Mouse (Mus musculus) limb, embryonic 14.5 days (tissue): ENCODE results near the gene Ckm. TPM values are rescaled to one million over a fixed set of nuclear protein-coding genes. Genes with fewer than 3 reads are reported as not detected.

Source experiments
- ATAC-seq: fragments of 200-750 bp; cut with Nextera tagmentation; 2 replicates; pipeline ENCODE4 v1.8.0; 2017; ENCODE audit warnings: low read depth, moderate number of reproducible peaks, moderate TSS enrichment; ENCODE audit not compliant: low FRiP score
- DNase-seq: peaks from one replicate; pipeline ENCODE4 v3.0.0-alpha.2; 2015; ENCODE audit warnings: low spot score
- H3K27ac ChIP-seq: fragments of 300-500 bp; sonication (generic); replicated peaks from 2 replicates; pipeline ENCODE4 v1.5.1; 2014; ENCODE audit warnings: low read depth, mild to moderate bottlenecking, low read length, moderate library complexity, mixed read lengths
- H3K27me3 ChIP-seq: fragments of 300-500 bp; sonication (generic); 2 replicates; pipeline ENCODE4 v1.6.1; 2014; ENCODE audit warnings: low read length, mixed read lengths; ENCODE audit not compliant: control insufficient read depth, insufficient read depth
- H3K36me3 ChIP-seq: fragments of 300-500 bp; sonication (generic); 2 replicates; pipeline ENCODE4 v1.6.1; 2014; ENCODE audit warnings: mild to moderate bottlenecking, low read length, moderate library complexity, mixed read lengths; ENCODE audit not compliant: control insufficient read depth, insufficient read depth
- H3K4me1 ChIP-seq: fragments of 300-500 bp; sonication (generic); 2 replicates; pipeline ENCODE4 v1.6.1; 2014; ENCODE audit warnings: antibody characterized with exemption, low read length, mixed read lengths; ENCODE audit not compliant: control insufficient read depth, insufficient read depth
- H3K4me2 ChIP-seq: fragments of 300-500 bp; sonication (generic); replicated peaks from 2 replicates; pipeline ENCODE4 v1.6.1; 2014; ENCODE audit warnings: low read depth, mild to moderate bottlenecking, low read length, moderate library complexity; ENCODE audit not compliant: severe bottlenecking
- H3K4me3 ChIP-seq: fragments of 300-500 bp; sonication (generic); replicated peaks from 2 replicates; pipeline ENCODE4 v1.5.1; 2014; ENCODE audit warnings: low read length
- H3K9ac ChIP-seq: fragments of 300-500 bp; sonication (generic); 2 replicates; pipeline ENCODE4 v1.6.1; 2014; ENCODE audit warnings: mild to moderate bottlenecking, low read depth, low read length, moderate library complexity; ENCODE audit not compliant: severe bottlenecking
- H3K9me3 ChIP-seq: fragments of 300-500 bp; sonication (generic); 2 replicates; pipeline ENCODE4 v1.6.1; 2016; ENCODE audit warnings: low read length; ENCODE audit not compliant: control insufficient read depth
- POLR2A ChIP-seq: fragments of 200-500 bp; IDR thresholded peaks from 2 replicates; pipeline ENCODE4 v1.8.0; 2012; ENCODE audit warnings: inconsistent platforms, mild to moderate bottlenecking, moderate library complexity, borderline replicate concordance; ENCODE audit not compliant: insufficient read depth, insufficient read length; ENCODE audit errors: extremely low read depth
- WGBS: fragments of 180-500 bp; shearing (Covaris S2); extraction: QIAGEN DNeasy Blood & Tissue Kit; methylation state at CpG from one replicate; pipeline ENCODE4 v1.1.7; 2014; 5-methylcytosine and 5-hydroxymethylcytosine counted together
- polyA plus RNA-seq, 2 experiments: library from polyadenylated mRNA; depleted of rRNA in 1 of 2; stranded (reverse) in 1 of 2; unstranded in 1 of 2; fragments of >200 nt; fragmentation: Nextera tagmentation in 1 of 2; extraction: Ambion mirVana in 1 of 2; gene quantifications; 2 replicates each; pipeline versions ENCODE4 v1.2.1 to v1.2.3; 2012 to 2014

Gene Ckm
- polyA plus RNA-seq, 2 experiments, result 91.5 to 125 TPM

GRCm38 (mm10) chr7:19375368-19375767 is 29.2 kb upstream of the Ckm start:
- H3K9me3 ChIP-seq, result no peaks in the 10 kb centered on the region
- H3K27me3 ChIP-seq, result no peaks in the 10 kb centered on the region
- TF ChIP-seq POLR2A, result no peak
- ATAC-seq, result no peak
- 80% methylated on average over 18 of the region's 18 CpGs for WGBS
- H3K4me2 ChIP-seq, result no peak overlapping the region
- no peak overlapping the region for H3K27ac ChIP-seq
- DNase-seq, result no peak
- no peak overlapping the region for H3K4me3 ChIP-seq
- no peak overlapping the region for H3K9ac ChIP-seq
- no peaks in the 10 kb centered on the region for H3K4me1 ChIP-seq
- peaks cover 26% of the 10 kb centered on the region; the same call in 1 of the 2 replicates for H3K36me3 ChIP-seq

- no peak for ATAC-seq
- Histone ChIP-seq H3K9ac (no peak overlapping the region), H3K4me3 (no peak overlapping the region), H3K9me3 (no peaks in the 10 kb centered on the region), H3K4me1 (no peaks in the 10 kb centered on the region), H3K36me3 (peaks cover 26% of the 10 kb centered on the region; the same call in 1 of the 2 replicates), H3K27me3 (no peaks in the 10 kb centered on the region), H3K27ac (no peak overlapping the region), H3K4me2 (no peak overlapping the region)
- 90% methylated on average over 4 of the region's 4 CpGs for WGBS
- no peak for DNase-seq
- no peak for TF ChIP-seq POLR2A
Measured at GRCm38 (mm10) chr7:19376019-19376418, 28.6 kb upstream of the Ckm start.

- Histone ChIP-seq H3K9ac (no peak overlapping the region), H3K4me1 (0 out of 2 replicates have a peak, but pooled peaks cover 3% of the 10 kb centered on the region), H3K4me3 (no peak overlapping the region), H3K27ac (no peak overlapping the region), H3K36me3 (peaks cover 23% of the 10 kb centered on the region; the same call in 1 of the 2 replicates), H3K4me2 (no peak overlapping the region), H3K9me3 (no peaks in the 10 kb centered on the region), H3K27me3 (no peaks in the 10 kb centered on the region)
- no peak for TF ChIP-seq POLR2A
- no peak for DNase-seq
- no peak for ATAC-seq
- 72% methylated on average over 8 of the region's 8 CpGs for WGBS
Measured at GRCm38 (mm10) chr7:19378049-19378448, 26.5 kb upstream of the Ckm start.

- Histone ChIP-seq H3K4me3 (peak within 1 kb of the TSS; percentile 55), H3K4me2 (peak within 1 kb of the TSS; percentile 58), H3K27me3 (no peaks in the 10 kb centered on the region), H3K9me3 (no peaks in the 10 kb centered on the region), H3K4me1 (0 out of 2 replicates have a peak, but pooled peaks cover 4% of the 10 kb centered on the region), H3K36me3 (peaks cover 43% of the 10 kb centered on the region), H3K27ac (0 out of 2 replicates have a peak within 1 kb of the TSS, but pooled peaks have one; percentile 38), H3K9ac (peak within 1 kb of the TSS; percentile 56)
- TF ChIP-seq POLR2A, result no peak
- 8% methylated on average over 32 of the region's 48 CpGs for WGBS
- peak; percentile 98 for DNase-seq
- peak; percentile 98 for ATAC-seq
Measured at GRCm38 (mm10) chr7:19381377-19382165, 23.0 kb upstream of the Ckm start, which contains the start of gene Ercc2. Gene Ercc2 (plus strand): TSS chr7:19382010.

GRCm38 (mm10) chr7:19382166-19382541 is 22.4 kb upstream of the Ckm start:
- Histone ChIP-seq H3K9me3 (no peaks in the 10 kb centered on the region), H3K4me3 (peak overlapping the region; percentile 55), H3K27ac (0 out of 2 replicates have a peak overlapping the region, but pooled peaks have one; percentile 38), H3K4me2 (peak overlapping the region; percentile 58), H3K9ac (peak overlapping the region; percentile 56), H3K4me1 (0 out of 2 replicates have a peak, but pooled peaks cover 4% of the 10 kb centered on the region), H3K36me3 (peaks cover 46% of the 10 kb centered on the region), H3K27me3 (no peaks in the 10 kb centered on the region)
- WGBS, result 0% methylated on average over 13 of the region's 37 CpGs
- ATAC-seq (peak; percentile 68), DNase-seq (no peak)
- no peak for TF ChIP-seq POLR2A
